Mouse (Mus musculus): ENCODE data around the gene Il1rl1. TPM values are rescaled to one million over a fixed set of nuclear protein-coding genes. Genes with fewer than 3 reads are reported as not detected.

Il1rl1 gene
- total RNA-seq, 1 experiment = not detected

GRCm38 (mm10) chr1:40404682-40405081 lies 24.7 kb upstream of the Il1rl1 start:
- Histone ChIP-seq H3K9me3 (ENCODE audit: control insufficient read depth, insufficient read depth, low read depth, low read length) (no peaks in the 10 kb centered on the region), H3K27ac (ENCODE audit: insufficient read depth, low read depth, low read length, poor library complexity, severe bottlenecking) (no peak overlapping the region), H3K4me3 (ENCODE audit: insufficient read depth in 1 of 2, low read depth in 1 of 2, low read length in 2 of 2, poor library complexity in 1 of 2, severe bottlenecking in 1 of 2) (no peak overlapping the region), H3K9ac (ENCODE audit: insufficient read depth, low read depth, low read length, poor library complexity, severe bottlenecking) (no peak overlapping the region), H3K4me1 (ENCODE audit: control insufficient read depth in 2 of 2, insufficient read depth in 2 of 2, low read length in 2 of 2, poor library complexity in 1 of 2) (no peaks in the 10 kb centered on the region), H3K36me3 (ENCODE audit: control insufficient read depth, insufficient read depth, low read length, poor library complexity, severe bottlenecking) (no peaks in the 10 kb centered on the region)
- DNase-seq (ENCODE audit: low read depth, low spot score) = no peak
- TF ChIP-seq CHD2 (IDR thresholded peaks at IDR 0.05; ENCODE audit: low read depth, low read length) (no peak), ZC3H11A (IDR thresholded peaks at IDR 0.05; ENCODE audit: borderline replicate concordance, low read depth, low read length) (no peak), ZNF384 (IDR thresholded peaks at IDR 0.05; ENCODE audit: low read depth, low read length) (no peak), HCFC1 (IDR thresholded peaks at IDR 0.05; ENCODE audit: borderline replicate concordance, insufficient read depth, low read length) (no peak), MAFK (IDR thresholded peaks at IDR 0.05; ENCODE audit: insufficient read depth, low read depth, low read length) (no peak)
- in situ Hi-C loops (cut with MboI; ENCODE audit: low sequenced_read_pairs in 2 of 2, unreplicated experiment in 2 of 2) = no loop called here

- Histone ChIP-seq H3K9ac (ENCODE audit: insufficient read depth, low read depth, low read length, poor library complexity, severe bottlenecking) (no peak overlapping the region), H3K4me1 (ENCODE audit: control insufficient read depth in 2 of 2, insufficient read depth in 2 of 2, low read length in 2 of 2, poor library complexity in 1 of 2) (no peaks in the 10 kb centered on the region), H3K27ac (ENCODE audit: insufficient read depth, low read depth, low read length, poor library complexity, severe bottlenecking) (no peak overlapping the region), H3K9me3 (ENCODE audit: control insufficient read depth, insufficient read depth, low read depth, low read length) (no peaks in the 10 kb centered on the region), H3K4me3 (ENCODE audit: insufficient read depth in 1 of 2, low read depth in 1 of 2, low read length in 2 of 2, poor library complexity in 1 of 2, severe bottlenecking in 1 of 2) (no peak overlapping the region), H3K36me3 (ENCODE audit: control insufficient read depth, insufficient read depth, low read length, poor library complexity, severe bottlenecking) (no peaks in the 10 kb centered on the region)
- in situ Hi-C loops (cut with MboI; ENCODE audit: low sequenced_read_pairs in 2 of 2, unreplicated experiment in 2 of 2) = no loop called here
- TF ChIP-seq ZNF384 (IDR thresholded peaks at IDR 0.05; ENCODE audit: low read depth, low read length) (no peak), ZC3H11A (IDR thresholded peaks at IDR 0.05; ENCODE audit: borderline replicate concordance, low read depth, low read length) (no peak), CHD2 (IDR thresholded peaks at IDR 0.05; ENCODE audit: low read depth, low read length) (no peak), MAFK (IDR thresholded peaks at IDR 0.05; ENCODE audit: insufficient read depth, low read depth, low read length) (no peak), HCFC1 (IDR thresholded peaks at IDR 0.05; ENCODE audit: borderline replicate concordance, insufficient read depth, low read length) (no peak)
- DNase-seq (ENCODE audit: low read depth, low spot score) = no peak
Observed at GRCm38 (mm10) chr1:40409882-40410281, 19.5 kb upstream of the Il1rl1 start.

- Histone ChIP-seq H3K27ac (ENCODE audit: insufficient read depth, low read depth, low read length, poor library complexity, severe bottlenecking) (no peak overlapping the region), H3K9me3 (ENCODE audit: control insufficient read depth, insufficient read depth, low read depth, low read length) (no peaks in the 10 kb centered on the region), H3K4me1 (ENCODE audit: control insufficient read depth in 2 of 2, insufficient read depth in 2 of 2, low read length in 2 of 2, poor library complexity in 1 of 2) (no peaks in the 10 kb centered on the region), H3K4me3 (ENCODE audit: insufficient read depth in 1 of 2, low read depth in 1 of 2, low read length in 2 of 2, poor library complexity in 1 of 2, severe bottlenecking in 1 of 2) (no peak overlapping the region), H3K9ac (ENCODE audit: insufficient read depth, low read depth, low read length, poor library complexity, severe bottlenecking) (no peak overlapping the region), H3K36me3 (ENCODE audit: control insufficient read depth, insufficient read depth, low read length, poor library complexity, severe bottlenecking) (no peaks in the 10 kb centered on the region)
- no peak for DNase-seq (ENCODE audit: low read depth, low spot score)
- TF ChIP-seq CHD2 (IDR thresholded peaks at IDR 0.05; ENCODE audit: low read depth, low read length) (no peak), MAFK (IDR thresholded peaks at IDR 0.05; ENCODE audit: insufficient read depth, low read depth, low read length) (no peak), ZNF384 (IDR thresholded peaks at IDR 0.05; ENCODE audit: low read depth, low read length) (no peak), ZC3H11A (IDR thresholded peaks at IDR 0.05; ENCODE audit: borderline replicate concordance, low read depth, low read length) (no peak), HCFC1 (IDR thresholded peaks at IDR 0.05; ENCODE audit: borderline replicate concordance, insufficient read depth, low read length) (no peak)
- in situ Hi-C loops (cut with MboI; ENCODE audit: low sequenced_read_pairs in 2 of 2, unreplicated experiment in 2 of 2) = no loop called here
Observed at GRCm38 (mm10) chr1:40413039-40413438, 16.3 kb upstream of the Il1rl1 start.

GRCm38 (mm10) chr1:40414276-40414675 lies 15.1 kb upstream of the Il1rl1 start:
- H3K36me3 ChIP-seq (ENCODE audit: control insufficient read depth, insufficient read depth, low read length, poor library complexity, severe bottlenecking) = no peaks in the 10 kb centered on the region
- no peak overlapping the region for H3K4me3 ChIP-seq (ENCODE audit: insufficient read depth in 1 of 2, low read depth in 1 of 2, low read length in 2 of 2, poor library complexity in 1 of 2, severe bottlenecking in 1 of 2)
- TF ChIP-seq CHD2 (IDR thresholded peaks at IDR 0.05; ENCODE audit: low read depth, low read length) = no peak
- TF ChIP-seq HCFC1 (IDR thresholded peaks at IDR 0.05; ENCODE audit: borderline replicate concordance, insufficient read depth, low read length) = no peak
- TF ChIP-seq MAFK (IDR thresholded peaks at IDR 0.05; ENCODE audit: insufficient read depth, low read depth, low read length) = no peak
- no peaks in the 10 kb centered on the region for H3K4me1 ChIP-seq (ENCODE audit: control insufficient read depth in 2 of 2, insufficient read depth in 2 of 2, low read length in 2 of 2, poor library complexity in 1 of 2)
- H3K9ac ChIP-seq (ENCODE audit: insufficient read depth, low read depth, low read length, poor library complexity, severe bottlenecking) = no peak overlapping the region
- no peaks in the 10 kb centered on the region for H3K9me3 ChIP-seq (ENCODE audit: control insufficient read depth, insufficient read depth, low read depth, low read length)
- in situ Hi-C loops (cut with MboI; ENCODE audit: low sequenced_read_pairs in 2 of 2, unreplicated experiment in 2 of 2) = no loop called here
- no peak for DNase-seq (ENCODE audit: low read depth, low spot score)
- H3K27ac ChIP-seq (ENCODE audit: insufficient read depth, low read depth, low read length, poor library complexity, severe bottlenecking) = no peak overlapping the region
